Mouse (Mus musculus) megakaryocyte progenitor cell, adult 5-6 weeks (primary cell): ENCODE measurements around the gene BC051142. TPM values are rescaled to one million over a fixed set of nuclear protein-coding genes. Genes with fewer than 3 reads are reported as not detected.
"Not testable (repeated sequence)": the region's sequence is repeated elsewhere in the genome, so short reads cannot be mapped to it uniquely, and the experiment has no call there.

Experiments
- ATAC-seq: replicated peaks from 2 replicates; pipeline ENCODE4 v1.8.0; 2016; ENCODE audit warnings: mild to moderate bottlenecking, moderate TSS enrichment, inconsistent platforms; ENCODE audit not compliant: poor library complexity
- total RNA-seq, 2 experiments: library from RNA; stranded (forward) in 1 of 2; stranded (reverse) in 1 of 2; fragments of 157-497, 149-512 nt in 1 of 2; fragments of 200-1000 nt in 1 of 2; gene quantifications; 2 replicates each; pipeline versions ENCODE4 v1.2.3 to v1.2.4; 2015 to 2017

The BC051142 gene
- total RNA-seq, 2 experiments from 2014 or later = 1.0 to 4.5 TPM

DNA sequence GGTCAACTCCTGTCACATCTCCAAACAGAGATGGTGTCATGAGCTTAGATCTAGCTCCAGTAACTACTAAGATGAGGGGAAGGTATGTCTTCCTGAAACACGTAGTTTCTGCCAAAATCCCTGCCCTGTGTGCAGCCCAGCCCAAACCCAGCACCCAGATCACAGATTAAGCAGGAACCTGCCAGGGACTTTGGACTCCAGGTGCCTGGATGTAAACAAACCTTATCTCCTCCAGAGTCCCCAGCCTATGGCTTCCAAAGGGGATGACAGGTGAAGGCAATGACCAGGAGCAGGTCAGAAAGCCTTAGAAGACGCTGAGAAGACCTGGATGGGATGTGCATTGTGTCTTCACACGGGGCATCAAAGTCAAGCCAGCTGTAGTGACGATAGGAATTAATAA lies 99.1 kb downstream of the BC051142 start:
- not testable (repeated sequence) for ATAC-seq

DNA sequence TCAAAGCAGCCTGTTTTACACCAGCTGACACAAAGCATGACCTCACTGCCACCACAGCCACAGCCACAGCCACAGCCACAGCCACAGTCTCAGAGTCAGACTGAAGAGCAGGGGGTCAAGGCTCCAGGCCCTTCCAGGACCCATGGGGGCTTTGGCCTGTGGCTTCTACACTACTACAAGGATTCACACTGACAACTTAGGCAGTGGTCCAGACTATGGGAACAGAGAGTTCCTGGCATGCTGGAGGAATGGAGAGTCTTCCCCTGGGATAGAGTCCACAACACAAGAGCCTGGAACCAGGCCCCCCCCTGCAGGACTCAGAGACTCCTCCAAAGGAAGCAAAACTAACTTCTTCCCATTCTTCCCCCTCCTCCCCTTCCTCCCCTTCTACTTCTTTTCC lies 109.0 kb downstream of the BC051142 start:
- no peak for ATAC-seq

Other genes with a start within 250 kb of the BC051142 start
- gene H2-DMb1, start 245.7 kb upstream of the BC051142 start, total RNA-seq (2015) = 36.2 and 39.4 TPM in 2 replicates
- gene H2-DMb1, start 245.7 kb upstream of the BC051142 start, total RNA-seq (2017) = 47.0 and 60.3 TPM in 2 replicates
- 27.6 and 30.5 TPM in 2 replicates for gene Tap1, start 211.3 kb upstream of the BC051142 start, total RNA-seq (2015)
- 62.5 and 82.8 TPM in 2 replicates for gene Tap1, start 211.3 kb upstream of the BC051142 start, total RNA-seq (2017)
- 112 and 120 TPM in 2 replicates for gene Psmb9, start 211.1 kb upstream of the BC051142 start, total RNA-seq (2015)
- 122 and 126 TPM in 2 replicates for gene Psmb9, start 211.1 kb upstream of the BC051142 start, total RNA-seq (2017)
- 289 and 290 TPM in 2 replicates for gene Psmb8, start 201.1 kb upstream of the BC051142 start, total RNA-seq (2015)
- 461 and 471 TPM in 2 replicates for gene Psmb8, start 201.1 kb upstream of the BC051142 start, total RNA-seq (2017)
- gene Tap2, start 195.3 kb upstream of the BC051142 start, total RNA-seq (2015) = 8.5 and 17.1 TPM in 2 replicates
- 54.6 and 67.9 TPM in 2 replicates for gene Tap2, start 195.3 kb upstream of the BC051142 start, total RNA-seq (2017)
- gene H2-Ob, start 159.9 kb upstream of the BC051142 start, total RNA-seq (2015) = 6.6 and 13.1 TPM in 2 replicates
- gene H2-Ob, start 159.9 kb upstream of the BC051142 start, total RNA-seq (2017) = 3.7 and 8.6 TPM in 2 replicates
- 50.0 and 61.3 TPM in 2 replicates for gene H2-Ab1, start 141.1 kb upstream of the BC051142 start, total RNA-seq (2015)
- 45.2 and 81.5 TPM in 2 replicates for gene H2-Ab1, start 141.1 kb upstream of the BC051142 start, total RNA-seq (2017)
- 30.1 and 37.9 TPM in 2 replicates for gene H2-Aa, start 111.0 kb upstream of the BC051142 start, total RNA-seq (2015)
- 10.3 and 24.6 TPM in 2 replicates for gene H2-Aa, start 111.0 kb upstream of the BC051142 start, total RNA-seq (2017)
- gene H2-Eb1, start 93.0 kb upstream of the BC051142 start, total RNA-seq (2015) = 5.0 and 5.6 TPM in 2 replicates
- 11.2 and 17.2 TPM in 2 replicates for gene H2-Eb1, start 93.0 kb upstream of the BC051142 start, total RNA-seq (2017)
- 0.02 TPM in 1 of 2 replicates, not detected in the other for gene H2-Eb2, start 73.2 kb upstream of the BC051142 start, total RNA-seq (2015)
- gene H2-Eb2, start 73.2 kb upstream of the BC051142 start, total RNA-seq (2017) = not detected in 2 replicates
- not detected in 2 replicates for gene Btnl2, start 44.0 kb upstream of the BC051142 start, total RNA-seq (2015)
- gene Btnl2, start 44.0 kb upstream of the BC051142 start, total RNA-seq (2017) = not detected in 2 replicates
- not detected in 2 replicates for gene Btnl1, start 21.7 kb upstream of the BC051142 start, total RNA-seq (2015)
- gene Btnl1, start 21.7 kb upstream of the BC051142 start, total RNA-seq (2017) = not detected in 2 replicates
- gene Btnl4, start 78.5 kb downstream of the BC051142 start, total RNA-seq (2015) = not detected in 2 replicates
- gene Btnl4, start 78.5 kb downstream of the BC051142 start, total RNA-seq (2017) = not detected in 2 replicates
- not detected in 2 replicates for gene Btnl6, start 118.5 kb downstream of the BC051142 start, total RNA-seq (2015)
- gene Btnl6, start 118.5 kb downstream of the BC051142 start, total RNA-seq (2017) = not detected in 2 replicates
- 0.17 and 0.39 TPM in 2 replicates for gene Notch4, start 165.4 kb downstream of the BC051142 start, total RNA-seq (2015)
- under 0.01 and 0.14 TPM in 2 replicates for gene Notch4, start 165.4 kb downstream of the BC051142 start, total RNA-seq (2017)
- 63.4 and 69.0 TPM in 2 replicates for gene Gpsm3, start 191.0 kb downstream of the BC051142 start, total RNA-seq (2015)
- gene Gpsm3, start 191.0 kb downstream of the BC051142 start, total RNA-seq (2017) = 14.5 and 20.2 TPM in 2 replicates
- gene Pbx2, start 192.4 kb downstream of the BC051142 start, total RNA-seq (2015) = 17.0 and 20.6 TPM in 2 replicates
- gene Pbx2, start 192.4 kb downstream of the BC051142 start, total RNA-seq (2017) = 24.9 and 26.7 TPM in 2 replicates
- gene Ager, start 199.0 kb downstream of the BC051142 start, total RNA-seq (2015) = 1.5 and 2.6 TPM in 2 replicates
- 0.24 and 3.0 TPM in 2 replicates for gene Ager, start 199.0 kb downstream of the BC051142 start, total RNA-seq (2017)
- gene Rnf5, start 204.9 kb downstream of the BC051142 start, total RNA-seq (2015) = 50.6 and 51.6 TPM in 2 replicates
- 17.7 and 18.5 TPM in 2 replicates for gene Rnf5, start 204.9 kb downstream of the BC051142 start, total RNA-seq (2017)
- 25.7 and 33.6 TPM in 2 replicates for gene Agpat1, start 205.4 kb downstream of the BC051142 start, total RNA-seq (2015)
- gene Agpat1, start 205.4 kb downstream of the BC051142 start, total RNA-seq (2017) = 20.2 and 24.9 TPM in 2 replicates
- gene Egfl8, start 217.2 kb downstream of the BC051142 start, total RNA-seq (2015) = 0.47 and 1.1 TPM in 2 replicates
- gene Egfl8, start 217.2 kb downstream of the BC051142 start, total RNA-seq (2017) = 0.92 and 2.2 TPM in 2 replicates
- gene Ppt2, start 229.7 kb downstream of the BC051142 start, total RNA-seq (2015) = 26.5 and 33.5 TPM in 2 replicates
- gene Ppt2, start 229.7 kb downstream of the BC051142 start, total RNA-seq (2017) = 15.3 and 19.7 TPM in 2 replicates
- 0.17 and 0.34 TPM in 2 replicates for gene Prrt1, start 230.7 kb downstream of the BC051142 start, total RNA-seq (2015)
- gene Prrt1, start 230.7 kb downstream of the BC051142 start, total RNA-seq (2017) = not detected in 2 replicates
- 3.8 and 4.1 TPM in 2 replicates for gene Fkbpl, start 245.9 kb downstream of the BC051142 start, total RNA-seq (2015)
- 17.7 and 40.0 TPM in 2 replicates for gene Fkbpl, start 245.9 kb downstream of the BC051142 start, total RNA-seq (2017)
- 25.5 and 27.8 TPM in 2 replicates for gene Atf6b, start 248.3 kb downstream of the BC051142 start, total RNA-seq (2015)
- 24.3 and 30.2 TPM in 2 replicates for gene Atf6b, start 248.3 kb downstream of the BC051142 start, total RNA-seq (2017)